ENCODE assay signal across 11 mouse cellular contexts in genomic region chr9:44900402-44900801, GRCm38 (mm10). TPM values are rescaled to one million over a fixed set of nuclear protein-coding genes. Genes with fewer than 3 reads are reported as not detected.
A peak's percentile ranks its signal among the peaks of the same experiment; 100 is the strongest.
DNase-seq lines count a peak whose midpoint lies in the region; ATAC-seq and TF ChIP-seq lines count a peak whose summit lies in the region.
"Had no signal": no experiment of that assay in that cellular context is flagged by ENCODE, and none has a peak within 500 bp of the region (broad histone marks: within the 10 kb centered on the region; RNA-seq: fewer than 3 reads in every experiment).

No protein-coding gene starts in this region.

- DNase-seq in heart, postnatal 0 days (ENCODE audit: low spot score): no peak
- DNase-seq in heart, adult 11 months: no peak
- no peak for DNase-seq in liver, postnatal 0 days
- DNase-seq in liver: no peak
- DNase-seq in CH12.LX (ENCODE audit: extremely low read depth): no peak
- DNase-seq in brain, embryonic 14.5 days (ENCODE audit: low read depth): no peak
- DNase-seq in yolk sac, embryonic 10.5 days (ENCODE audit: low spot score): no peak
- DNase-seq: adrenal gland, postnatal 14 days; cerebellum, adult 11-12 months; right cerebral cortex, adult 18-20 months had no signal

- no peaks in the 10 kb centered on the region for H3K79me2 ChIP-seq in CH12.LX (replicated peaks; ENCODE audit: control insufficient read depth, extremely low read depth, insufficient read depth, poor library complexity, severe bottlenecking)

- H3K9me3 ChIP-seq in heart, postnatal 0 days (replicated peaks; ENCODE audit: control insufficient read depth, low read length): no peaks in the 10 kb centered on the region
- no peaks in the 10 kb centered on the region for H3K9me3 ChIP-seq in liver, postnatal 0 days (ENCODE audit: low read length)
- H3K9me3 ChIP-seq in CH12.LX (replicated peaks; ENCODE audit: low read length): no peaks in the 10 kb centered on the region
- H3K9me3 ChIP-seq: intestine, embryonic 15.5 days had no signal

- no peaks in the 10 kb centered on the region for H3K27me3 ChIP-seq in heart, postnatal 0 days (ENCODE audit: control insufficient read depth, insufficient read depth, low read length)
- H3K27me3 ChIP-seq in liver, postnatal 0 days (ENCODE audit: insufficient read depth, low read length): no peaks in the 10 kb centered on the region
- no peaks in the 10 kb centered on the region for H3K27me3 ChIP-seq in CH12.LX (replicated peaks)
- H3K27me3 ChIP-seq: intestine, embryonic 15.5 days had no signal

- peaks cover 14% of the 10 kb centered on the region; the same call in 1 of the 2 replicates for H3K4me1 ChIP-seq in heart, postnatal 0 days (ENCODE audit: control insufficient read depth, insufficient read depth)
- no peaks in the 10 kb centered on the region for H3K4me1 ChIP-seq in liver, postnatal 0 days (ENCODE audit: insufficient read depth)
- H3K4me1 ChIP-seq in CH12.LX (ENCODE audit: control insufficient read depth in 1 of 2, insufficient read depth in 2 of 2): no peaks in the 10 kb centered on the region
- H3K4me1 ChIP-seq: intestine, embryonic 15.5 days had no signal

- 56% methylated on average over 4 of the region's 4 CpGs for WGBS in heart, postnatal 0 days
- whole genome bisulfite sequencing in liver, postnatal 0 days (ENCODE audit: insufficient replicate concordance): 52% methylated on average over 4 of the region's 4 CpGs

- no peak overlapping the region for H3K4me3 ChIP-seq in heart, postnatal 0 days (ENCODE audit: low read depth, low read length)
- no peak overlapping the region for H3K4me3 ChIP-seq in liver, postnatal 0 days (ENCODE audit: low read depth, low read length)
- H3K4me3 ChIP-seq in CH12.LX (replicated peaks in 1 of 3; ENCODE audit: low read depth in 2 of 3, low read length in 2 of 3, poor library complexity in 1 of 3): no peak overlapping the region
- H3K4me3 ChIP-seq: intestine, embryonic 15.5 days had no signal

- no peak for ATAC-seq in heart, postnatal 0 days (ENCODE audit: insufficient read depth, low read depth)
- no peak for ATAC-seq in liver, postnatal 0 days
- ATAC-seq: intestine, embryonic 15.5 days had no signal

- peak; percentile 80 for TF ChIP-seq RAD21 in CH12.LX (IDR thresholded peaks at IDR 0.05; ENCODE audit: low read depth, low read length)

- no peaks in the 10 kb centered on the region for H3K36me3 ChIP-seq in heart, postnatal 0 days (replicated peaks; ENCODE audit: control insufficient read depth, insufficient read depth, low read length)
- no peaks in the 10 kb centered on the region for H3K36me3 ChIP-seq in liver, postnatal 0 days (replicated peaks; ENCODE audit: insufficient read depth, low read length)
- no peaks in the 10 kb centered on the region for H3K36me3 ChIP-seq in CH12.LX (replicated peaks in 1 of 2; ENCODE audit: control insufficient read depth in 1 of 2, insufficient read depth in 1 of 2, low read length in 1 of 2)
- H3K36me3 ChIP-seq: intestine, embryonic 15.5 days had no signal

- peak; percentile 32 for TF ChIP-seq CTCF in heart, postnatal 0 days (IDR thresholded peaks at IDR 0.05; ENCODE audit: low read depth)
- TF ChIP-seq CTCF in liver, postnatal 0 days (IDR thresholded peaks at IDR 0.05; ENCODE audit: low read depth): peak; percentile 53
- TF ChIP-seq CTCF in CH12.LX (conservative IDR thresholded peaks at IDR 0.05 in 1 of 2, IDR thresholded peaks at IDR 0.05 in 1 of 2; ENCODE audit: low read depth in 2 of 2, low read length in 2 of 2): peak; percentile 14 to 82; a peak in 2 of 4 replicates
- TF ChIP-seq CTCF in brain, embryonic 14.5 days (IDR thresholded peaks at IDR 0.05; ENCODE audit: borderline replicate concordance, extremely low read depth, insufficient read depth, insufficient read length): peak; percentile 32; the same call in 1 of the 2 replicates

- H3K9ac ChIP-seq in heart, postnatal 0 days (replicated peaks; ENCODE audit: low read depth, low read length): no peak overlapping the region
- H3K9ac ChIP-seq in liver, postnatal 0 days (replicated peaks): no peak overlapping the region
- H3K9ac ChIP-seq in CH12.LX (ENCODE audit: insufficient read depth, low read depth): no peak overlapping the region
- H3K9ac ChIP-seq: intestine, embryonic 15.5 days had no signal

- H3K27ac ChIP-seq in heart, postnatal 0 days (ENCODE audit: low read depth): no peak overlapping the region
- no peak overlapping the region for H3K27ac ChIP-seq in liver, postnatal 0 days (ENCODE audit: low read depth)
- no peak overlapping the region for H3K27ac ChIP-seq in CH12.LX (ENCODE audit: insufficient read depth, low read depth)
- H3K27ac ChIP-seq: intestine, embryonic 15.5 days had no signal

- no peak overlapping the region for H3K4me2 ChIP-seq in heart, postnatal 0 days (ENCODE audit: low read depth, low read length)
- H3K4me2 ChIP-seq in liver, postnatal 0 days (ENCODE audit: low read depth, low read length): no peak overlapping the region
- no peak overlapping the region for H3K4me2 ChIP-seq in CH12.LX (ENCODE audit: insufficient read depth, low read depth, poor library complexity, severe bottlenecking)
- H3K4me2 ChIP-seq: intestine, embryonic 15.5 days had no signal

- no peak for TF ChIP-seq EP300 in heart, postnatal 0 days (IDR thresholded peaks at IDR 0.05; ENCODE audit: low read depth)
- no peak for TF ChIP-seq EP300 in liver, postnatal 0 days (IDR thresholded peaks at IDR 0.05; ENCODE audit: low read depth)
- TF ChIP-seq EP300 in CH12.LX (IDR thresholded peaks at IDR 0.05; ENCODE audit: low read length): no peak

- TF ChIP-seq POLR2A in CH12.LX (IDR thresholded peaks at IDR 0.05; ENCODE audit: low read depth, low read length): no peak
- no peak for TF ChIP-seq POLR2A in brain, embryonic 14.5 days (IDR thresholded peaks at IDR 0.05; ENCODE audit: borderline replicate concordance, extremely low read depth, insufficient read depth, insufficient read length, poor library complexity, severe bottlenecking)

- dilution Hi-C loops in CH12.LX (cut with MboI; ENCODE audit: extremely low pct_ligation_motif_present, extremely low pct_unique_long_range_greater_than_20kb, low sequenced_read_pairs): no loop called here

- in situ Hi-C loops in CH12.LX (cut with MboI; ENCODE audit: low pct_ligation_motif_present, low pct_unique_long_range_greater_than_20kb, low sequenced_read_pairs): no loop called here

TF ChIP-seq in CH12.LX, 34 proteins besides CTCF, POLR2A, EP300 and RAD21:
- TF ChIP-seq MYC (IDR thresholded peaks at IDR 0.05; ENCODE audit: low read depth, low read length) (0 out of 2 replicates have a peak, but pooled peaks have one; percentile 22), GABPA (IDR thresholded peaks at IDR 0.05; ENCODE audit: insufficient replicate concordance, low read depth, low read length) (no peak), JUND (conservative IDR thresholded peaks at IDR 0.05; ENCODE audit: low read depth, low read length) (no peak), SMC3 (IDR thresholded peaks at IDR 0.05; ENCODE audit: low read depth, low read length) (peak; percentile 91), ZC3H11A (IDR thresholded peaks at IDR 0.05; ENCODE audit: low read depth, low read length) (peak; percentile 58; the same call in 1 of the 2 replicates)

RNA-seq across cellular contexts. Expression of gene Kmt2a, which starts 19.3 kb away (rescaled TPM):
- 4.9 and 7.8 TPM in 2 replicates for total RNA-seq in heart, postnatal 0 days (2014; rRNA removed; ENCODE audit: low replicate concordance)
- polyA plus RNA-seq in heart, postnatal 0 days (2015; fragmentation: Nextera tagmentation; extraction: Ambion mirVana): 4.2 and 4.4 TPM in 2 replicates
- 1.8 and 2.2 TPM in 2 replicates for polyA plus RNA-seq in liver, postnatal 0 days (2015; fragmentation: Nextera tagmentation; extraction: Ambion mirVana)
- total RNA-seq in CH12.LX (2012; rRNA removed) (7.2 and 7.3 TPM in 2 replicates), CH12.LX (2014; rRNA removed) (2.2 and 2.5 TPM in 2 replicates)
- 13.4 and 21.3 TPM in 2 replicates for polyA plus RNA-seq in CH12.LX (2012; ENCODE audit: insufficient read length, low read depth)
- polyA plus RNA-seq in brain, embryonic 14.5 days (2012; rRNA removed): 25.6 and 41.4 TPM in 2 replicates

RNA-seq across cellular contexts. Expression of gene Atp5l, which starts 20.1 kb away (rescaled TPM):
- total RNA-seq in heart, postnatal 0 days (2014; rRNA removed; ENCODE audit: low replicate concordance): 688 and 746 TPM in 2 replicates
- polyA plus RNA-seq in heart, postnatal 0 days (2015; fragmentation: Nextera tagmentation; extraction: Ambion mirVana): 2,678 and 2,844 TPM in 2 replicates
- 764 and 787 TPM in 2 replicates for polyA plus RNA-seq in liver, postnatal 0 days (2015; fragmentation: Nextera tagmentation; extraction: Ambion mirVana)
- 490 and 550 TPM in 2 replicates for total RNA-seq in CH12.LX (2012; rRNA removed)
- 689 and 720 TPM in 2 replicates for total RNA-seq in CH12.LX (2014; rRNA removed)
- polyA plus RNA-seq in CH12.LX (2012; ENCODE audit: insufficient read length, low read depth): 277 and 311 TPM in 2 replicates
- 610 and 841 TPM in 2 replicates for polyA plus RNA-seq in brain, embryonic 14.5 days (2012; rRNA removed)
